In the genomic region with DNA sequence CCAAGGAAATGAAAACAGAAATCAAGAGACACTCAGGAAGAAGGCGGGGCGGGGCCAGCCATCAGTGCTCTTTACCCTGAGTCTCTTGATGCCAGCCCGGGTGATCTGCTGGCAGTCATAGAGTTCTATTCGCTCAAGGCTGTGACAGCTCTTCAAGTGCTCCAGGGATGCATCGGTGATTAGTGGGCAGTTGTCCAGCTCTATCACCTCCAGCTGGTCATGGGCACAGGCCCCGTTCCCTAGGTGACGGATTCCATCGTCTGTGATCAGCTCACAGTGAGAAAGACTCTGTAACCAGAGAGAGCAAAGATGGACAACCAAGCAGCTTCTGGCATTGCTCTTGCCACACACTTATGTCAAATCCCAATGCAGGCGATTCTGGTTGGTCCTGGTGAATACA, we compare ENCODE assay signal across 29 mouse cellular contexts. TPM values are rescaled to one million over a fixed set of nuclear protein-coding genes. Genes with fewer than 3 reads are reported as not detected.
DNase-seq lines count a peak whose midpoint lies in the region; ATAC-seq and TF ChIP-seq lines count a peak whose summit lies in the region.
"Had no signal": no experiment of that assay in that cellular context is flagged by ENCODE, and none has a peak within 500 bp of the region (broad histone marks: within the 10 kb centered on the region; RNA-seq: fewer than 3 reads in every experiment).

No protein-coding gene starts in this region.

- H3K36me3 ChIP-seq in heart, embryonic 10.5 days, result peaks cover 53% of the 10 kb centered on the region
- H3K36me3 ChIP-seq in midbrain, postnatal 0 days (ENCODE audit: insufficient read depth, low read length), result peaks cover 31% of the 10 kb centered on the region
- H3K36me3 ChIP-seq in midbrain, embryonic 10.5 days, result peaks cover 86% of the 10 kb centered on the region

- no peak for ATAC-seq in midbrain, postnatal 0 days (ENCODE audit: low FRiP score)
- ATAC-seq: CD4-positive, CD25-positive, alpha-beta regulatory T cell, adult 4 months; forebrain, embryonic 15.5 days; lung, postnatal 0 days; midbrain, embryonic 13.5 days had no signal

- WGBS in heart, embryonic 10.5 days, result 85% methylated on average over 9 of the region's 9 CpGs
- 85% methylated on average over 9 of the region's 9 CpGs for WGBS in midbrain, postnatal 0 days
- WGBS in midbrain, embryonic 10.5 days, result 89% methylated on average over 9 of the region's 9 CpGs

- peak; percentile 5 for DNase-seq in adrenal gland, postnatal 14 days
- no peak for DNase-seq in adrenal gland, postnatal 25 days
- DNase-seq in heart, adult 9 months (ENCODE audit: low spot score in 2 of 2), result peak; percentile 24 to 39
- no peak for DNase-seq in heart, embryonic 10.5 days (ENCODE audit: low spot score)
- DNase-seq in midbrain, postnatal 0 days (ENCODE audit: low spot score), result peak; percentile 27
- DNase-seq in midbrain, embryonic 10.5 days (ENCODE audit: low spot score), result no peak
- DNase-seq in urinary bladder, postnatal 14 days (ENCODE audit: low spot score), result no peak
- DNase-seq: adrenal gland, adult 8-10 months; gastrocnemius, postnatal 25 days; kidney, adult 2 months; kidney, postnatal 4 days; liver, embryonic 13.5 days; lung, adult 18-20 months; lung, postnatal 4 days had no signal

- H3K9me3 ChIP-seq in heart, embryonic 10.5 days, result no peaks in the 10 kb centered on the region
- no peaks in the 10 kb centered on the region for H3K9me3 ChIP-seq in midbrain, postnatal 0 days (ENCODE audit: low read length)
- H3K9me3 ChIP-seq in midbrain, embryonic 10.5 days (replicated peaks), result no peaks in the 10 kb centered on the region
- H3K9me3 ChIP-seq: embryonic facial prominence, embryonic 13.5 days; forebrain, embryonic 10.5 days; forebrain, embryonic 15.5 days; hindbrain, embryonic 15.5 days; limb, embryonic 10.5 days; limb, embryonic 15.5 days; liver, embryonic 13.5 days; megakaryocyte, embryonic 14.5 days; midbrain, embryonic 13.5 days had no signal

- no peak overlapping the region for H3K9ac ChIP-seq in midbrain, postnatal 0 days (replicated peaks; ENCODE audit: low read length, poor library complexity, severe bottlenecking)
- H3K9ac ChIP-seq: embryonic facial prominence, embryonic 13.5 days; forebrain, embryonic 15.5 days; hindbrain, embryonic 15.5 days; limb, embryonic 15.5 days; liver, embryonic 13.5 days; midbrain, embryonic 13.5 days had no signal

- H3K4me1 ChIP-seq in heart, embryonic 10.5 days, result peaks cover 12% of the 10 kb centered on the region
- H3K4me1 ChIP-seq in midbrain, postnatal 0 days (ENCODE audit: insufficient read depth, low read length), result no peaks in the 10 kb centered on the region
- peaks cover 6% of the 10 kb centered on the region for H3K4me1 ChIP-seq in midbrain, embryonic 10.5 days
- H3K4me1 ChIP-seq: forebrain, embryonic 15.5 days; hindbrain, embryonic 15.5 days; midbrain, embryonic 13.5 days had no signal

- H3K4me3 ChIP-seq in heart, embryonic 10.5 days, result no peak overlapping the region
- no peak overlapping the region for H3K4me3 ChIP-seq in midbrain, postnatal 0 days (ENCODE audit: low read depth, low read length)
- H3K4me3 ChIP-seq in midbrain, embryonic 10.5 days, result no peak overlapping the region
- H3K4me3 ChIP-seq: embryonic facial prominence, embryonic 13.5 days; forebrain, embryonic 10.5 days; forebrain, embryonic 15.5 days; heart, adult 2 months; hindbrain, embryonic 15.5 days; limb, embryonic 10.5 days; limb, embryonic 15.5 days; liver, embryonic 13.5 days; megakaryocyte, embryonic 14.5 days; midbrain, embryonic 13.5 days had no signal

- no peak for TF ChIP-seq CTCF in midbrain, postnatal 0 days (IDR thresholded peaks at IDR 0.05)

- no peak overlapping the region for H3K4me2 ChIP-seq in midbrain, postnatal 0 days (ENCODE audit: low read depth, low read length, poor library complexity, severe bottlenecking)
- H3K4me2 ChIP-seq: embryonic facial prominence, embryonic 13.5 days; forebrain, embryonic 15.5 days; hindbrain, embryonic 15.5 days; limb, embryonic 15.5 days; liver, embryonic 13.5 days; midbrain, embryonic 13.5 days had no signal

- H3K27me3 ChIP-seq in heart, embryonic 10.5 days (ENCODE audit: insufficient read depth, poor library complexity, severe bottlenecking), result no peaks in the 10 kb centered on the region
- no peaks in the 10 kb centered on the region for H3K27me3 ChIP-seq in midbrain, postnatal 0 days (ENCODE audit: insufficient read depth, low read length)
- H3K27me3 ChIP-seq in midbrain, embryonic 10.5 days (ENCODE audit: low read depth, poor library complexity, severe bottlenecking), result no peaks in the 10 kb centered on the region
- H3K27me3 ChIP-seq: embryonic facial prominence, embryonic 13.5 days; forebrain, embryonic 15.5 days; hindbrain, embryonic 15.5 days; limb, embryonic 15.5 days; liver, embryonic 13.5 days; megakaryocyte, embryonic 14.5 days; midbrain, embryonic 13.5 days had no signal

- no peak overlapping the region for H3K27ac ChIP-seq in heart, embryonic 10.5 days
- no peak overlapping the region for H3K27ac ChIP-seq in midbrain, postnatal 0 days (ENCODE audit: low read depth, low read length)
- H3K27ac ChIP-seq in midbrain, embryonic 10.5 days (replicated peaks), result no peak overlapping the region
- H3K27ac ChIP-seq: embryonic facial prominence, embryonic 13.5 days; forebrain, embryonic 10.5 days; forebrain, embryonic 15.5 days; heart, adult 2 months; hindbrain, embryonic 15.5 days; kidney, postnatal 0 days; limb, embryonic 10.5 days; limb, embryonic 15.5 days; liver, embryonic 13.5 days; midbrain, embryonic 13.5 days had no signal

RNA-seq across cellular contexts. Expression of gene Stac2, which starts 37.3 kb away (rescaled TPM):
- 3.1 and 3.7 TPM in 2 replicates for total RNA-seq in adrenal gland, postnatal 14 days (2021)
- 1.9 and 2.2 TPM in 2 replicates for total RNA-seq in adrenal gland, postnatal 25 days (2021)
- polyA plus RNA-seq in heart, embryonic 10.5 days (2016; fragmentation: Nextera tagmentation; extraction: Ambion mirVana), result 0.21 and 0.34 TPM in 2 replicates
- total RNA-seq in midbrain, postnatal 0 days (2014; rRNA removed), result 4.4 and 8.3 TPM in 2 replicates
- polyA plus RNA-seq in midbrain, postnatal 0 days (2015; fragmentation: Nextera tagmentation; extraction: Ambion mirVana), result 3.5 and 4.1 TPM in 2 replicates
- polyA plus RNA-seq in midbrain, embryonic 10.5 days (2016; fragmentation: Nextera tagmentation; extraction: Ambion mirVana), result 0.40 and 0.41 TPM in 2 replicates
- total RNA-seq: common myeloid progenitor, adult 5-6 weeks; hematopoietic stem cell, adult 5-6 weeks; monocyte, adult 5-6 weeks had no signal
- polyA plus RNA-seq: CD4-positive, CD25-positive, alpha-beta regulatory T cell, adult 4 months had no signal

RNA-seq across cellular contexts. Expression of gene Fbxl20, which starts 59.6 kb away (rescaled TPM):
- total RNA-seq in adrenal gland, postnatal 14 days (2021), result 26.2 and 28.2 TPM in 2 replicates
- 27.0 and 41.7 TPM in 2 replicates for total RNA-seq in adrenal gland, postnatal 25 days (2021)
- 13.6 and 13.9 TPM in 2 replicates for polyA plus RNA-seq in heart, embryonic 10.5 days (2016; fragmentation: Nextera tagmentation; extraction: Ambion mirVana)
- total RNA-seq in midbrain, postnatal 0 days (2014; rRNA removed), result 24.0 and 25.7 TPM in 2 replicates
- polyA plus RNA-seq in midbrain, postnatal 0 days (2015; fragmentation: Nextera tagmentation; extraction: Ambion mirVana), result 12.4 and 16.3 TPM in 2 replicates
- polyA plus RNA-seq in midbrain, embryonic 10.5 days (2016; fragmentation: Nextera tagmentation; extraction: Ambion mirVana), result 21.0 and 23.7 TPM in 2 replicates

Comparison
In these comparisons a context has a peak if more than half of its experiments do, and no peak if none do; other contexts are left out.
1. DNase-seq: peak in adrenal gland, postnatal 14 days (single experiment), heart, adult 9 months (2 of 2) and midbrain, postnatal 0 days (single experiment); none in adrenal gland, postnatal 25 days (single experiment), heart, embryonic 10.5 days (single experiment), midbrain, embryonic 10.5 days (single experiment) and urinary bladder, postnatal 14 days (single experiment).